Mouse (Mus musculus) kidney, postnatal 0 days (tissue): ENCODE measurements around the gene Prrx1. TPM values are rescaled to one million over a fixed set of nuclear protein-coding genes. Genes with fewer than 3 reads are reported as not detected.

Source experiments
- ATAC-seq: fragments of 200-750 bp; cut with Nextera tagmentation; replicated peaks from 2 replicates; pipeline ENCODE4 v1.8.0; 2017; ENCODE audit warnings: low read depth, moderate number of reproducible peaks, moderate TSS enrichment, moderate library complexity; ENCODE audit not compliant: low FRiP score
- DNase-seq: peaks from one replicate; pipeline ENCODE4 v3.0.0-alpha.2; 2016; ENCODE audit warnings: low spot score
- H3K27ac ChIP-seq: fragments of 300-500 bp; sonication (generic); 2 replicates; pipeline ENCODE4 v1.5.1; 2014; ENCODE audit warnings: mild to moderate bottlenecking
- H3K27me3 ChIP-seq: fragments of 300-500 bp; sonication (generic); 2 replicates; pipeline ENCODE4 v1.6.1; 2014; ENCODE audit warnings: low read length, mixed read lengths; ENCODE audit not compliant: insufficient read depth
- H3K36me3 ChIP-seq: fragments of 300-500 bp; sonication (generic); 2 replicates; pipeline ENCODE4 v1.6.1; 2014; ENCODE audit warnings: low read length, mixed read lengths; ENCODE audit not compliant: insufficient read depth
- H3K4me1 ChIP-seq: fragments of 300-500 bp; sonication (generic); replicated peaks from 2 replicates; pipeline ENCODE4 v1.6.1; 2014; ENCODE audit warnings: antibody characterized with exemption, low read length, mixed read lengths; ENCODE audit not compliant: insufficient read depth
- H3K4me2 ChIP-seq: fragments of 300-500 bp; sonication (generic); 2 replicates; pipeline ENCODE4 v1.6.1; 2014; ENCODE audit warnings: mild to moderate bottlenecking, low read length, moderate library complexity, mixed read lengths
- H3K4me3 ChIP-seq: fragments of 300-500 bp; sonication (generic); replicated peaks from 2 replicates; pipeline ENCODE4 v1.5.1; 2014; ENCODE audit warnings: low read depth, low read length
- H3K9ac ChIP-seq: fragments of 300-500 bp; sonication (generic); 2 replicates; pipeline ENCODE4 v1.6.1; 2014; ENCODE audit warnings: low read depth, low read length
- H3K9me3 ChIP-seq: fragments of 300-500 bp; sonication (generic); replicated peaks from 2 replicates; pipeline ENCODE4 v1.6.1; 2016; ENCODE audit warnings: low read length, inconsistent platforms, mixed read lengths
- CTCF ChIP-seq: IDR thresholded peaks from 2 replicates; pipeline ENCODE4 v1.5.1; 2016; ENCODE audit warnings: antibody characterized with exemption, low read depth, mild to moderate bottlenecking, moderate library complexity
- WGBS: fragments of 180-500 bp; shearing (Covaris S2); extraction: QIAGEN DNeasy Blood & Tissue Kit; methylation state at CpG from one replicate; pipeline ENCODE4 v1.1.7; 2014; 5-methylcytosine and 5-hydroxymethylcytosine counted together
- polyA plus RNA-seq: library from polyadenylated mRNA; unstranded; fragments of >200 nt; fragmentation: Nextera tagmentation; extraction: Ambion mirVana; gene quantifications from 2 replicates; pipeline ENCODE4 v1.2.1, GENCODE M21; 2015

Prrx1 gene
- polyA plus RNA-seq, 1 experiment from 2014 or later, result 3.4 TPM

DNA sequence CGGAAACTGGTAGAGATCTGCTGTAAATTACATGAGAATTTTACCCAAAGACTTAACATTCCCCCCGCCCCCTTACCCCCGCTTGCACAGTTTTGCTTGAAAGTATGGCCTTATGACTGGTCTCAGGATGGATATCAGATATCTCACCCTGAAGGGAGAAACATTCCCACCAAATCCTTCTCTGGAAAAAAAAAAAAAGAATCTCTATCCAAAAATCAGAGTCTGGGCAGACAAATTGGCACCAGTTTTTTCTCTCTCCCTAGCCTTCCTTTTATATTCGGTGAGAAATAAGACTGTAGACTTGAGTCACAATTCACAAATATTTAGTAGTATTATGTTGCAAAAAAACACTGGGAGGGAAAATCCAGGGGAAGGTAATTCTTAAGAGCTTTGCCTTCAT, 42.7 kb upstream of the Prrx1 start:
- Histone ChIP-seq H3K9ac (no peak overlapping the region), H3K27me3 (no peaks in the 10 kb centered on the region), H3K4me3 (no peak overlapping the region), H3K4me1 (no peaks in the 10 kb centered on the region), H3K27ac (no peak overlapping the region), H3K9me3 (no peaks in the 10 kb centered on the region), H3K4me2 (no peak overlapping the region), H3K36me3 (no peaks in the 10 kb centered on the region)
- no peak for DNase-seq
- ATAC-seq, result no peak
- 16% methylated on average over 4 of the region's 4 CpGs for WGBS
- no peak for TF ChIP-seq CTCF

DNA sequence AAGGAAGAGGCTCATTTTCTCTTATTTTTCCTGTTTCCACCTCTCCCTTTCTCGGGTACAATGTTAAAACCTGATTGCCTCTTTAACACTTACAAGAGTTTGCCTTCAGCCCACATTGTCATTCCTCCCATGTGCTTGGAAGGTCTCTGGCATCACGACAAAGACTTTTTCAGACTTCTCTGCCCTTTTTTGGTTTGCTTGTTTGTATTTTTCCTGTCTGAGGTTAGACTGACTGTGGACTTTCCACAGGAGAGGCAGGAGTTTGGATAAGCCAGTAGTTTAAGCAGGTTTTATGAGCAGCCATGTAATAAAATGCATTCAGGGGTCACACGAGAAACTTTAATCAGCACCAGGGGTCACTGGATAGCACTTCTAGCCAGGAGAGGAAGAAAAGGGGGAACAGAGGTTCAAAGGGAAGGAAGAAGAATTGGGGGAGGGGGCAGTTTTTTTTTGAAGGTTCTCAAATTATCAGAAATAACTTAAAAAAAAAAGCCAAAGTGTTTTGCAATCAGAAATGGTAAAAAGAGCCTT, 42.2 kb upstream of the Prrx1 start:
- no peak for DNase-seq
- Histone ChIP-seq H3K4me3 (no peak overlapping the region), H3K27me3 (no peaks in the 10 kb centered on the region), H3K27ac (no peak overlapping the region), H3K36me3 (no peaks in the 10 kb centered on the region), H3K9ac (no peak overlapping the region), H3K9me3 (no peaks in the 10 kb centered on the region), H3K4me1 (no peaks in the 10 kb centered on the region), H3K4me2 (no peak overlapping the region)
- 14% methylated on average over 3 of the region's 3 CpGs for WGBS
- ATAC-seq, result no peak
- TF ChIP-seq CTCF, result no peak

DNA sequence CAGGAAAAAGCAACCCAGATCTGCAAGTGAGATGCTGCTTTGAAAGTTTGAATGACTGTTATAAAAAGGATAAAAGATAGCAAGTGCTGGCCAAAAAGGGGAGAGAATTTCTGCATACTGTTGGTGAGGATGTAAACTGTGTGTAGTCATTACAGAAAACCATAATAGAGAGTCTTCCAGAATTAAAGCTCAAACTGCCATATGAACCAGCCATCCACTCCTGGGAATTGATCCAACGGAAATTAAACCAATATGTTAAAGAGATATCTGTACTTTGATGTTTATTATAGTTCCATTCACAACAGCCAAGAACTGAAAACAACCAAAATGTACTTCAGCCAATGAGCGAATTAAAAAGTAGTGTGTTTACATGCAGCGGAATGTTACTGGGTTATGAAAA, 37.5 kb upstream of the Prrx1 start:
- no peak overlapping the region for H3K27ac ChIP-seq
- DNase-seq (no peak), ATAC-seq (no peak)
- 82% methylated on average over 3 of the region's 3 CpGs for WGBS
- no peak overlapping the region for H3K4me2 ChIP-seq
- no peak overlapping the region for H3K4me3 ChIP-seq
- TF ChIP-seq CTCF, result no peak
- no peaks in the 10 kb centered on the region for H3K9me3 ChIP-seq
- no peaks in the 10 kb centered on the region for H3K36me3 ChIP-seq
- no peaks in the 10 kb centered on the region for H3K4me1 ChIP-seq
- H3K9ac ChIP-seq, result no peak overlapping the region
- H3K27me3 ChIP-seq, result no peaks in the 10 kb centered on the region

DNA sequence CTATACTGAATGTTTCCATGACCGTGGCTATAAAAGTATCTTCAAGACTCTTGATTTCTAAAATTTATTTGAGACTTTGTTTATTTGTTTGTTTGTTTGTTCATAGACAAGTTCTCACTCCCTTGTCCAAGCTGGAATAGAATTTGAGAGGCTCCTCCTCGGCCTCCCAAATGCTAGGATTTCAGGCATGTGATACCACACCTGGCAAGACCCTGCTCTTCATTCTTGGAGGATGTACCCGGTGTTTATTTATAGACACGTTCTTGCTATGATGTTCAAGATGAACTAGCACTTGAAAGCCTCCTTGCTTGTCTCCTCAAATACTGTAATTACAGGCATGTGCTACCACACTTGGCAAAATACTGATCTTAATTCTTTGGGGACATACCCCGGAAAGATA, 32.0 kb upstream of the Prrx1 start:
- Histone ChIP-seq H3K27ac (no peak overlapping the region), H3K4me3 (no peak overlapping the region), H3K4me2 (no peak overlapping the region), H3K27me3 (no peaks in the 10 kb centered on the region), H3K4me1 (no peaks in the 10 kb centered on the region), H3K9ac (no peak overlapping the region), H3K36me3 (no peaks in the 10 kb centered on the region), H3K9me3 (no peaks in the 10 kb centered on the region)
- no peak for DNase-seq
- no peak for TF ChIP-seq CTCF
- no peak for ATAC-seq
- 74% methylated on average over 5 of the region's 5 CpGs for WGBS

DNA sequence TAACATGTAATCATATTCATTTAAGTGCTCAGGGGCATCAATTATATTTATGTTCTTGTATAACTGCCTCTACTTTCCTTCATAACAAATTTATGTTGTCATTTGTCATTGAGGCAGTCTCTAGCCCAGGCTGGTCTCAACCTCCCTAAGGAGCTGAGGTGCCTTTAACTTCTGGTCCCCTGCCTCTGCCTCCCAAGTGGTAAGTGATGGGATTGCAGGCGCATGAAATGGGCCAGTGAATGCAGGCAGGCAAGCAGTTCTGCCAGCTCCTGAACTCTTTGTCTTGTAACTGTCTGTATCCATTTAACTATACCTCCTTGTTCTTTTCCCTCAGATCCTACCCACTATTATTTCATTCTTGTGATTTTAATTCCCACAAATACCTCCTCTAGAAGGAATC, 31.4 kb upstream of the Prrx1 start:
- Histone ChIP-seq H3K36me3 (no peaks in the 10 kb centered on the region), H3K9me3 (no peaks in the 10 kb centered on the region), H3K27ac (no peak overlapping the region), H3K4me3 (no peak overlapping the region), H3K4me2 (no peak overlapping the region), H3K27me3 (no peaks in the 10 kb centered on the region), H3K9ac (no peak overlapping the region), H3K4me1 (no peaks in the 10 kb centered on the region)
- TF ChIP-seq CTCF, result peak; percentile 35; the same call in 1 of the 2 replicates
- DNase-seq (no peak), ATAC-seq (no peak)
- 38% methylated on average over 1 of the region's 1 CpGs for WGBS

DNA sequence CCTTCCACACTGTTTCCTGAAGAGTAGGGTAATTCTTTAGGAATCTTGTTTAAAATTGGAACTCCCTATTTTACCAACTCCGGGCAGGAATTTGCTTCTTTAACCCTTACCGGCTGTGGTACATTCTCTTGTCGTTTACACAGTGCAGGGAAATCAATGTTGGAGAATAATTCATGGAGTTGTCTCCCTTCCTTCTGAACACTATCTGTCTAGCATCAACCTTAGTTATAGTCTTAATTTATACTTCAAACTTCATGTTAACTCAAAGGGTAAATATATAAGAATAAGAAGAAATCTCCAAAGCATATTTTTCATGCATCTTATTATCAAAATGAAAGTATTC, 25.7 kb upstream of the Prrx1 start:
- H3K9ac ChIP-seq, result no peak overlapping the region
- no peak overlapping the region for H3K4me2 ChIP-seq
- H3K36me3 ChIP-seq, result no peaks in the 10 kb centered on the region
- H3K27ac ChIP-seq, result no peak overlapping the region
- no peak overlapping the region for H3K4me3 ChIP-seq
- WGBS, result 67% methylated on average over 3 of the region's 3 CpGs
- no peaks in the 10 kb centered on the region for H3K9me3 ChIP-seq
- ATAC-seq, result no peak
- H3K4me1 ChIP-seq, result no peaks in the 10 kb centered on the region
- no peaks in the 10 kb centered on the region for H3K27me3 ChIP-seq
- TF ChIP-seq CTCF, result no peak
- no peak for DNase-seq

DNA sequence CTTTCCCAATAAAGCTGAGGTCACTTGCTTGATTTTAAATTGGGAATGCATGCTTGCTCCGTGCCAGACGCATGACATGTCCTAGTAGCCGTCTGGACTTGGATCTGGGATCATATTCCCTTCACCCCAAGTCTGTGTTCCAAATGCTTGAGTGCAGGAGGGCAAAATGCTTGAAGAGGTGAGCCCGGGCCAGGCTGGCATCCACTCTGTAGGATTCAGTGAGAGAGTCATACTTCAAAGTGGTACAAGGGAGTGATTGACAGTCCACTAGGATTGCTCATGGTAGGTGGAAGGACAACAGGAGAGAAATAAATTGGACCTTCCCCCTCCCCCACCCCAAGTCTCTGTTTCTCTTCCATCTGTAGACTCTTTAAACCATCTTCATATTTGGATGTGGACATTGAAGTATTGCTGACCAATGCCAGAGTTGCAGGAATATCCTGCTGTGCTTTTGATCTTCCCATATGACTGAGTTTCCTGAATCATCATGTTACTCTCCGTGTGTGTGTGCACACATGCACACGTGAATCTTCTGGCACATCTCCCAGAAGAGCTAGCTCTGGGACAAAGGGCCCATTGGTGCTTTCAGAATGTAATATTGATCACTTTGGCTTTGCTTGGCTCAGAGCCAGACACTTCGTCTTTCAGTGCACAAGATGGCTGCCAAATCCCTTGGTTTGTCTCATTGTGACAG, 25.2 kb upstream of the Prrx1 start:
- no peak for TF ChIP-seq CTCF
- no peak overlapping the region for H3K4me2 ChIP-seq
- ATAC-seq (no peak), DNase-seq (no peak)
- no peaks in the 10 kb centered on the region for H3K4me1 ChIP-seq
- WGBS, result 75% methylated on average over 7 of the region's 7 CpGs
- no peak overlapping the region for H3K27ac ChIP-seq
- H3K9ac ChIP-seq, result no peak overlapping the region
- H3K36me3 ChIP-seq, result no peaks in the 10 kb centered on the region
- no peak overlapping the region for H3K4me3 ChIP-seq
- H3K9me3 ChIP-seq, result no peaks in the 10 kb centered on the region
- no peaks in the 10 kb centered on the region for H3K27me3 ChIP-seq
